Mouse (Mus musculus) liver, embryonic 13.5 days (tissue): Measurements from ENCODE around the gene 1700016K19Rik. TPM values are rescaled to one million over a fixed set of nuclear protein-coding genes. Genes with fewer than 3 reads are reported as not detected.

Source experiments
- polyA plus RNA-seq: library from polyadenylated mRNA; unstranded; fragments of >200 nt; fragmentation: Nextera tagmentation; extraction: Ambion mirVana; gene quantifications from 2 replicates; pipeline ENCODE4 v1.2.1, GENCODE M21; 2015

Gene 1700016K19Rik
- polyA plus RNA-seq, 1 experiment from 2014 or later: not detected

Other genes with a start within 250 kb of the 1700016K19Rik start
- gene Doc2b, start 203.9 kb upstream of the 1700016K19Rik start, polyA plus RNA-seq: 0.05 and 0.06 TPM in 2 replicates
- gene Rph3al, start 61.5 kb upstream of the 1700016K19Rik start, polyA plus RNA-seq: 0.31 and 0.43 TPM in 2 replicates
- gene Rflnb, start 27.9 kb downstream of the 1700016K19Rik start, polyA plus RNA-seq: 3.0 and 3.1 TPM in 2 replicates
- 17.2 and 19.8 TPM in 2 replicates for gene Vps53, start 179.7 kb downstream of the 1700016K19Rik start, polyA plus RNA-seq
- 4.5 and 5.4 TPM in 2 replicates for gene Fam57a, start 179.8 kb downstream of the 1700016K19Rik start, polyA plus RNA-seq
- 0.41 and 0.43 TPM in 2 replicates for gene Dbil5, start 217.7 kb downstream of the 1700016K19Rik start, polyA plus RNA-seq
- gene Gemin4, start 217.8 kb downstream of the 1700016K19Rik start, polyA plus RNA-seq: 22.5 and 24.6 TPM in 2 replicates
- 23.9 and 25.2 TPM in 2 replicates for gene Mrm3, start 243.8 kb downstream of the 1700016K19Rik start, polyA plus RNA-seq
- 72.5 and 76.5 TPM in 2 replicates for gene Glod4, start 243.8 kb downstream of the 1700016K19Rik start, polyA plus RNA-seq